Mouse (Mus musculus) lung, postnatal 36 days (tissue): ENCODE data around the gene Klc1.
A peak's percentile ranks its signal among the peaks of the same experiment; 100 is the strongest.

ENCODE experiments used
- DNase-seq: peaks from one replicate; pipeline ENCODE4 v3.0.0; 2022; ENCODE audit warnings: mixed read lengths

Klc1 gene

DNA sequence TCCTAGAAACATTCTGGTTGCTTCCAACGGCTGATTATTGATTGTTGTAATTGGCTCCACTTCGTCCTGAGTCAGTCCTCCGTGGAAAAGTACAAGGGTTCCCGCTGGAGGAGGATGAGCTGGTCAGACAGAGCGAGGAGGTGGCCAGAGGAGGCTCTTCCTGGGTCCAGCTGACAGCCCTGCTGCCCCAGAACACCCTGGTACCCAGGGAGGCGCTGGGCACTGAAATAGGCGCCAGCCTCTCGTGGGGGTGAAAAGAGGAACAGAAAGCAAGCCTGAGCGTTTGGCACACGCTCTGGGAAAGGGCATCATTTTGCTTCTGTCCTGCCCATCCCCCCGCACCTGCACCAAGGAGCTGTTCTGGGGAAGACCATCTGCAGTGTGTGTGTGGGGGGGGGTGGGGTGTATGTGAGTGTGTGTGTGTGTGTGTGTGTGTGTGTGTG, 14.6 kb upstream of the Klc1 start:
- DNase-seq: peak; percentile 43

DNA sequence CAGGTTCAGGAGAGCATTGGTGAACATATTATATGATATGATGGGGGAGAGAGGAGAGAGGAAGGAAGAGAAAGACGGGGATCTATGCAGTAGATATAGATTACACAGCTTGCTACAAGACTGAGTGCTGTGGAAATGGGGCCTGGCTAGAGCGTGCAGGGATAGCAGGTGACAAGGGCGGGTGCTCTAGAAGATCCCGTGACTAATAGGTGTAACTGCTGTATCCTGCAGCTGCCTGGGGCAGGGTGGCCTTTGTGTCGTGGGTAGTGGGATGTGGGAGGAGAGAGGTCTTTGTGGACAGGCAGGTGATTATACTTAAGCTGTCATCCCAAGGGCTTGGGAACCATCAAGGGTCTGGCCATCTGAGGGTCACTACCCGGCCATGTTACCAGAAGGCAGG, 13.4 kb upstream of the Klc1 start:
- no peak for DNase-seq

DNA sequence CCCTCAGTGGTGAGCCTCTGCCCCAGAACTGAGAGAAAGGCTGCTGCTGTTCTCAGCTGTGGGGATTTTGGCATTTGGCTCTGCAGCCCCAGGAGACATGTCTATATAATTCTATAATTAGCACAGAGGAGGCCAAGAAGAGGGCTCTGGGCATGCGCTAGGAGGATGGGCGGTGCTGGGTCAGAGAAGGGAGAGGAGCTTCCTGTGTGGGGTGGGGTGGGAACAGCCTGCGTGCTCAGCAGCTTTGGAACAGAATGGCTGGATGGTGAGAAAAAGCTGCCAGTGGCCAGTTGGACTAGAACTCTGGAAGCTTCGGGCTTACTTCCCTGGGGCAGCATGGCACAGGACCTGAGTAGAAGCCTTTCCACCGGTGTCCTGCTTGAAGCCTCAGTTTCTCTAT, 12.6 kb upstream of the Klc1 start:
- DNase-seq: peak; percentile 85

DNA sequence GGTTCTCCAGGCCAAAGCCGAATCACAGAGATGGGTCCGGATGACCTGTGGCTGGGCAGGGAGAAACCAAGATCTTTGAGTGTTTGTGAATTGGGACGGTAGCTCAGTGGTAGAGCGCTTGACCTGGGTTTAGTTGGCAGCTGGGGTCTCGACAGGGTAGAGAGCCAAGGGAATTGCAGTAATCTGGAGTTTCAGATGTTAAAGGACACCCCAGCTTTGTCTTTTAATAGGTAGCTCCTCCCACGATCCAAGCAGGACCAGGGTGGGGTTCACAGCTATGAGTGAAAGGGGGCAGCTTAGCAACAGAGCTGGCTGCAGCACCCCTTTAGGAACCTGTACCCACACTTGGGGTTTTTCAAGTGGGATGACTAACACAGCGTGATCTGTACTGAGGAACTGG, 11.2 kb upstream of the Klc1 start:
- no peak for DNase-seq

DNA sequence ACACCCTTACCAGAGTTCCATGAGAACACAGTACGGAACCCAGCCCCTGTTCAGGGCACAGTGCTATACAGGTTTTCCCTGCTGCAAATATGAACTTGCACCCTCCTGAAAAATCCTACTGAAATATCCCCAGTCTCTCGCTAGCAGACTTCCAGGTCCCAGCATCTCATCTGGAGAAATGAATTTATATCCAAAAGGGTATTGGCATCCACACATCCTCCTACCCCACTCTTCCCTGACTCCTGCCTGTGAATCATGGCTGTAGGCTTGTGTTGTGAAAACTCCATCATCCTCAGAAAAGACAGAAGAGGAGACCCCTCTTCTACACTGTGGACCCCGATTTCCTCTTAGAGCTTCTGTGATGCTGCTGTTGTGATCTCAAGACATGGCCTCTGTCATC, 7.9 kb upstream of the Klc1 start:
- no peak for DNase-seq

DNA sequence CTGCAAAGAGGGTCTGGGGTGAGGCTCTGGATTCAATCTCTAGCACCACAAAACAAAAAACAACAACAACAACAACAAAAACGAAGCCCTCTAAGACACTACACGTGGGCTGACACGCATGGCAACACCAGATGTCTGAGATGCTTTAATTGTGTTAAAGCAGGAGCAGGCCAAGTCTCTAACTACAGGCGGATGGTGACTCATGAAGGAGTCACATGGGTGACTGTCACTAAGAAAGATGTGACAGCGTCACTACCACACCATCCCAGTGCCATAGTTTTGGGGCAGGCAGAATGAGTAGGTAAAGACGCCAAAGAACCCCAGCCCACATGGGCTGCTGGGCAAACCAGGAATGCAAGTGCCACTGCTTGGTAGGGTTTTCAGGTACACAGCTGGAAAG, 6.2 kb upstream of the Klc1 start:
- DNase-seq: no peak

DNA sequence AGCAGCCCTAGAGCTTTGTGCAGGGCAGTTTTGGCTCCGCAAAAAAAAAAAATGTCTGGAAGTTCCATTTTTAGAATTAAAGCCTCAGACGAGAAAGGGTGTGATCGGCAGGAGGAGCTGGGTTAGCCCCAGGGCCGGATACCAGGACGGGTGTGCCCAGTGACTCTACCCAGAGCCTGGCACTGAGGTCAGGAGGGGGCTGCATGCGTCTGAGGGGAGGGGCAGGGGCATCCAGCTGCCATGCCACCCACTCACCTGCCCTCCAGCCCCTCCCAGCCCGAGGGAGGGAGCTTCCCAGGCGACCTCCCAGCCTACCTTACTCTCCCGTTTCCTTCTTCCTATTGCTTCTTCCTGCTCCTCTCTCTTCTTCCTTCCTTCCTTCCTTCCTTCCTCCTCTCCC, 5.3 kb upstream of the Klc1 start:
- DNase-seq: no peak

DNA sequence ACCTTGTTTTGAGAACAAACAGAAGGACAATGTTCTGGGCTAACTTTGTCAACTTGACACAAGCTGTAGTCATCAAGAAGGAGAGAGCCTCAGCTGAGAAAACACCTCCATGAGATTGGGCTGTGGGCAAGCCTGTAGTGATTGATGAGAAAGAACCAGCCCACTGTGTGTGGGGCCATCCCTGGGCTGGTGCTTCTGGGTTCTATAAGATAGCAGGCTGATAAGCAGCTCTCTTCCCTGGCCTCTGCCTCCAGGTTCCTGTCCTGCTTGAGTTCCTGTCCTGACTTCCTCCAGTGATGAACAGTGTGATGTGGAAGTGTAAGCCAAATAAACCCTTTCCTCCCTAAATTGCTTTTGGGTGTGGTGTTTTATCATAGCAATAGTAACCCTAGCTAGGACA, 3.9 kb upstream of the Klc1 start:
- DNase-seq: no peak

DNA sequence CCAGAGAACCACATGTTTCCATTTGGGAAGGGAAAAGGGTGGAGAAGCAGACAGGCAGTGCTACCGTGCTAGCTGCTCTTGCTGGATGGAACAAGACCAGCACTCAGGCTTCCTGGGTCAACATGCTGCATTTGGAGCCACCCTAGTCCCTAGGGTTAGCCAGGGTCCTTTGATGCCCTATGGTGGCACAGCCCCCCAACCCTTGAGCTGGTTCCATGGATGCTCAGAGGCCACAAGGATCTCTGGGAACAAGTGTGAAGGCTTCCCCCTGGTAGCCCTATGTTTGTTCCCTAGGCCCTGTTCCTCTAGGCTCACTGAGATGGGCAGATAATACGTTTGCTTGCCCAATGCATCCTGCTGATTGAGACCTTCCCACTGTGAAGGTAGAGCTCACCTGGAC, 3.4 kb upstream of the Klc1 start:
- DNase-seq: no peak

DNA sequence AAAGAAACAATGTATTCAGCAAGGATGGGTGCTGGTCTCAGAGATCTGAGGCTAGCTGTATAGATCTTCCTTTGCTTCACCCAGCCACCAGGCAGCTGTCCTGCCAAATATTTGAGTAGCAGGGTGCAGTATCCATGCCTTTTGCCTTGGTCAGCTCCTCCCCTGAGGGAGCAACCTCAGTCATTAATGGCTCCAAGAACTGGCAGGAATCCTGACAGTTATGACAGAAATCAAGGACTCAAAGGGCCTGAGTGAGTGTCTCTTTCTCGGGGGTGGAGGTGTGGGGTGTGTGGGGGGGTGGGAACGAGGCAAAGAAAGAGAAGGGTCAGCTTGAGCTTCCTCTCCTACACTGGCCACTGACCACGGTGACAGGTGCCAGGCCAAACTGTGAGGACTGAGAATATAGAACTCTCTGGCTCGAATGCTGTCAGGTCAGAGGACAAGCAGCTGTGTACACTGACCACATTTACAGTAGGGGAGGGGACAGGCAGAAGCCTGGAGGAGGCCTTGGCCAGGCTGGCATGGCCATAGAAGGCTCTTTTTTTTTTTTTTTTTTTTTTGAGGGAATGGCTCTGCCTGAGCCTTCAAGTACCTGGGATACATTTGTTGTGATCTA, 2.5 kb upstream of the Klc1 start:
- DNase-seq: no peak

DNA sequence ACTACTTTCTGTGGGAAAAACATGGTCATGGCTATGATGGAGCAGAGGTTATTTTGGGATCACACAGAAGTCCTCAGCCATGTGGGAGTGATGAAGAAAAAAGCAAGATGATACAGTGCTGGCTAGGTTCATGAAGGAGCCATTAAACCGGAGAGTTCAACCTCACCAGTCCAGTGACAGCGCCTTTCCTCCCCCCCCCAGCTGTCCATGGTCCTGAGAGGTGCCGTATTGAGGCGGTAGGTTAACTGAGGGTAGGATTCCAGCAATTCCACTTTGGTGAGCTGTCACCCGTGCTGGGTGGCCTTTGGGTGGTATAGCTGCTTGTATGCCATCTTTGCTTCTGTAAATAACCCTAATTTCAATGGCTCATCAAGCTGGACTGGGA, 2.0 kb upstream of the Klc1 start:
- DNase-seq: no peak

DNA sequence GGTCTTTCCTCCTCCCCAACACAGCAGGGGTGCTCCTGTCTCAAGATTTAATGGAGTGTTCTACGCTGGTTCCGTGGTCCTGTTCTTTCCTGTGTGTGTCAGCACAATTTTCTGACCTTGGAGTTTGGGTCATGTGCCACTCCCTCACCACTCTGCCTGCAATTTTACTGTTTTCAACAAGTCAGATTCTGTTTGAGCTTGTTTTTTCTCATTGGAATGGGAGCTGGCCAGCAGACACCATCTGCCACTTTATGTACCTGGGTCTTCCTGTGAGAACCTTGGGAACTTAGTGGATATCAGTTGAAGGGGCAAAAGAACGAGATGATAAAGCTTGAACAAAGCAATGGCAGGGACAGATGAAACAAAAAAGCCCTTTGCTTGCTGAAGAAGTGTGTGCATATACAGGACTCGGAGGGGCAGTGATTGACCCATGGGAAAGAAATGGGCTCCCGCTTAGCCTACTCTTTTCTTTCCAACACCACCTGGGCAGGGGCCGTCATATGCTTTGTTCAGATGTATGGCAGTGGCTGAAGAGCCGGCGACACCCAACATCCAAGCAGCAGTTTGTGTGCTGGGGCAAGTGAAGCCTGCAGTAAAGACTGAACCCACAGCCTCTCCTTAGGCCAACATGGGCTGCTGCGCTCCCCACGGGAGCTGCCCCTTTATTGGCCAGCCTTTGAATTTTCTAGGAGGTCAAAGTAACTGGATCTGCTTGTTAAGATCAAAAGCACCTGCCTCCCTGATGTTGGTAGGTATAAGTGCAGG, 906 bp upstream of the Klc1 start:
- no peak for DNase-seq

DNA sequence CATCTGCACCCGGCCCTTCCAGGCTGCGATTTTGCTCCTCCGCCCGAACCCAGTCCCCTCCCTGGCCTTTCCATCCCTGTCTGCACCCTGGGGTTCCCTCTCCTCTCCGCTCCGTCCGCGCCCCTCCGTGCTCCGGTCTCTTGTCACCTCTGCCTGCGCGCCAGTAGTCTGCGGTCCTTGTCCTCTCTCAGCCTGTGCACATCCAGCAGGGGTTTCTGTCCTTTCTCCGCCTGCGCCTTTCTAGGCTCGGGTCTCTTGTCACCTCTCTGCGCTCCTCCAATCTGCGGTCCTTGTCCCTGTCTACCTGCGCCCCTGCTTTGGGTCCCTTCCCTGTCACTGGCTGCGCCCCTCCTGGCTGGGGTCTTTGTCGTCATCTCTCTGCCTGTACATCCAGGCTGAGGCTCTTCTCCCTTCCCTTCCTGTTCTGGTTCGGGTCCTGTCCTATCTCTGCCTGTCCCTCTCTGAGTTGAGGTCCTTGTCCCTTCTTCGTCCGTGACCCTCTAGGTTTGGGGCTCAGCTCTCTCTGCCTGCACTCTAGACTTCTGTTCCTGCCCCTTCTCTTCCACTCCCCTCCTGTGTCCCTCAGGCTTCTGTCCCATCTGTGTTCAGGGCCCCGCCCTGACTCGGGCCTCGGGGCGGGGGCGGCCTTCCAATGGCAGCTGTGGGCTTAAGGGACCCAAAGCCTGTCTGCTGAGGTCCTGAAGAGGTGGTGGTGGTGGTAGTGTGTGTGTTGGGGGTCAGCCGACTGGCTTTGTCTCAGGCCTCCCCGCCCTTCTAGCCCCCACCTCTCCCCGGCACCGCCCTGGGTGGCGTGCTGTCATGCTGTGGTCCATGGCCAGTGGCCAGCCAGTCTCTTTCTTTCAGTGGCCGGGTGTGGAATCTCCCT, 770 bp downstream of the Klc1 start:
- DNase-seq: peak; percentile 83

DNA sequence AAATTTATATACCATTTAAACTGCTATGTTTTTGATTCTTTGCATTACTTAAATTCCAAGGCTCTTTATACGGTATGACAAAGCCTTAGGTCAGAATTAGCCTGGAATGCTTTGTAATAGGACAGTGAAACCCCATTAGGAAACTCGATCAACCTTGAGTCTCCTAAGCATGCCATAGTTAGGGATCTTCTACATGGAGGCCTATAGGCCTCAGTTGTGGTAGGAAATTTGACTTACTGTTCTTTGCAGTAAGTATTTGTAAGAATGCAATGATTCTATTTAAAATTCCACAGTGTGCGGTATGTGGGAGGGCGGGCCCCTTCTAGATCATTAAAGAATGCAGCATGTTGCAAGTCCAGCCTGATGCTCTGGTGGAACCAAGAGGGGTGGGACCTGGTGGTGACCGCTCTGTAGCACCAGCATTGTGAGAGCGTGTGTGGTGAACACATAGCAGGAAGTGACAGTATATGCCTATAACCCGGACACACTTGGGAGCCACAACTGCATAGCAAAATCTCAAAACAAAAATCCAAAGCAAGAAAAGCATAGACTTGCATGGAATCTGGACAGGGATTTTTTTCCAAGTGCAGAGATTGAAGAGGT, 1.8 kb downstream of the Klc1 start:
- DNase-seq: no peak

DNA sequence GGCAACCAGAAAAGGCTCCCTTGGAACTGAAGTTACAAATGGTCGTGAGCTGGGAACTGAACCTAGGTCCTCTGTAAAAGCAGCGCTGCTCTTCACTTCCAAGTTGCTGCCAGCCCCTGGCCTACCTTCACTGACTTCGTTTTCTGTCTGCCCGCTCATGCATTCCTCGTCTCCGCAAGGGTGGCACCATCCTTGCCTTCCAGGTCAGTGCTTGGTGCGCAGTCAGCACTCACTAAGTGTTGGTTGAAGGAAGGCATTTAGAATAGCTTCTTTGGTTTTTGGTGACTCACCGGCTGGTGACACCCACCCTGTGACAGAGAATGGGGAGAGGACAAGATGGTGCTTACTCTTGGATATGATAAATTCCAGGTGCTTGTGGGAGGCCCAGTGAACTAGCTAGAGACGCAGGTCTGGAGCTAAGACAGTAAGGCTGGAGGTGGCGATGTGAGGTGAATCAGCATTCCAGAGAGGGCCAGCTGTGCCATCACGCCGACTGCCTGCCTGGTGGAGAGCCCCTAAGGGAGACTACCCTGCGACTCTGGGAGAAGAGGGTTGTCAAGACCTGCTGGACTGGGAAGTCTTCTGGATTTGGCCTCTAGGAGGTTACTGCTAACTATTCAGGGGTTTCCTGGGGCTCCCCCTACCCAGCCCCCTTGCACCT, 4.1 kb downstream of the Klc1 start:
- no peak for DNase-seq

DNA sequence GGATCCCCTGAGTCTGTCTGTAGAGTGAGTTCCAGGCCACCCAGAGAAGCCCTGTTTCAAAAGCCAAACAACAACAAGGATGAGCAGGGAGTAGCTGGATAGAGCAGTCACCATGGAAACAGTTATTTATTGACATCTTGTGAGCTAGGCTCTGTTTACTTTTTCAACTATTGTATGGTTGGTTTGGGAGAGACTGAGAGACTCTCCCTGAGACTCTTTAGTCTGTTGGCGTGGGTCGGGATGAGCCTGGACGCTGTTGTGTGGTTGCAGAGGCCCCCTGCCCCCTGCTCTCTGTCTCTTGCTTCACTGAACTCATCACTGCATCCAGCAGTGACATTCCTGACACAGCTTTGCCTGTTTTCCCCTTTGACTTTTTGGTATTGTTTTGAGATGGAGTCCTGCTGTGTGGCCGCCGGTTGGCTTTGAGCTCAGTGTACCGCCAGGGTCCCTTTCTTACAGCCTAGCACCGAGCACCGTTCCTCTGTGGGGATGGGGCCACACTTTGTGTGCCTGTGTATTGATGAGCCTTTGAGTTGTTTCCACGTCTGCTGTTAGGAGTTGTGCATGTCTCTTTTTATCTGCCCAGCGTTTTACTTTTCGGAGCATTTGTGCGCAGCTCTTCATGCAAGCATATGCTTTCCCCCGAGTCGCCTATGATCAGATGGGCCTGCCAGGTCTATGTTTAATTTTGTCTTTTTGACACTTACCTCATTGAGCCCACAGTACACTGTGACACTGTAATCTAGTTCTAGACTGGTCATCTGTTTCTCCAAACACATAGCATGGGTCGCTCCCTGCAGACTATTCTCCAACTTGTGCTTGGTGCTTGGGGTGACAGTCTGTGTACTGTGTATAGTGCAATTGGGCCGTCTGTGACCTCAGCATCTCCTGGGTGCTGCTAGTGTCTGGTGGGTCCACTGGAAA, 7.9 kb downstream of the Klc1 start:
- no peak for DNase-seq

DNA sequence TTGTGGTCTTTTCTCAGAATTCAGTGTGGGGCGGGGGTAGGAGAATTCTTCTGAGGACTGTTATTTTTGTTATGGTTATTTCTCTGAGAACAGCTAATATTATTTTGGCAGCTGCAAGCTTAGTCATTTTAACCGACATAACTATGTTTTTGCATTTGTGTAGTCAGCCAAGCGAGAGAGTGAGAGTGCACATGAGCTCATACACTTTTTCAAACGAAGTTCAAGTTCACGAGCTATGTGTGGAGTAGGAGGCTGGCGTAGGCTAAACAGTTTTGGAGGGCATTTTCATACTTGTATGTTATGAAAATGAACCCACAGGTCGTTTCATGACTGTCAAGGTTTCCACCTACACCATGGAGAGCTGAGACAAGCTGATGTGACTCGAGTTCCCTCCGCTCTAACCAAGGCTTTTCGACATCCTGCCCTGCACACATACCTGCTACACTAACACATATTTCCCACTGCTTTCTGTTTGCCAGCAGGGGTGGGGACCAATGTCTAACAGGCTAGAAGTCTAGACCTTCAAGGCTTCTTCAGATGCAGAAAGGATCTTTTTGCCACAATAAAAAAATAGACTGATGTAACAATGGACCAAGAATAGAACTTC, 9.8 kb downstream of the Klc1 start:
- DNase-seq: no peak

DNA sequence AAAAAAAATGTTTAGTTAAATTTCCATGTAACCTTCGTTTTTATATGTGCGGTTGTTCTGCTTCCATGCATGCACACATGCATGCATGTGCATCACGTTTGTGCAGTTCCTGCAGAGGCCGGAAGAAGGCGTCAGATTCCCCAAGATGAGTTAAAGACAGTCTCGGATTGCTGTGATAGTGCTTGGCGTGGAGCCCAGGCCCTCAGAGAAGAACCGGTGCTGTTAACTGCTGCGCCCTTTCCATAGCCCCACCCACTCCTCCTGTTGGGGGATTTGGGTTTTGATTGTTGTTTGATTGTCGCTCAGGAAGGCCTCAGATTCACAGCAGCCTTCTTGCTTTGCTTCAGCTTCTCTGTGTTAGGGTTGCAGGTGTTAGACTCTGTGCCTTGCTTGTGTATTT, 10.7 kb downstream of the Klc1 start:
- peak; percentile 86 for DNase-seq

DNA sequence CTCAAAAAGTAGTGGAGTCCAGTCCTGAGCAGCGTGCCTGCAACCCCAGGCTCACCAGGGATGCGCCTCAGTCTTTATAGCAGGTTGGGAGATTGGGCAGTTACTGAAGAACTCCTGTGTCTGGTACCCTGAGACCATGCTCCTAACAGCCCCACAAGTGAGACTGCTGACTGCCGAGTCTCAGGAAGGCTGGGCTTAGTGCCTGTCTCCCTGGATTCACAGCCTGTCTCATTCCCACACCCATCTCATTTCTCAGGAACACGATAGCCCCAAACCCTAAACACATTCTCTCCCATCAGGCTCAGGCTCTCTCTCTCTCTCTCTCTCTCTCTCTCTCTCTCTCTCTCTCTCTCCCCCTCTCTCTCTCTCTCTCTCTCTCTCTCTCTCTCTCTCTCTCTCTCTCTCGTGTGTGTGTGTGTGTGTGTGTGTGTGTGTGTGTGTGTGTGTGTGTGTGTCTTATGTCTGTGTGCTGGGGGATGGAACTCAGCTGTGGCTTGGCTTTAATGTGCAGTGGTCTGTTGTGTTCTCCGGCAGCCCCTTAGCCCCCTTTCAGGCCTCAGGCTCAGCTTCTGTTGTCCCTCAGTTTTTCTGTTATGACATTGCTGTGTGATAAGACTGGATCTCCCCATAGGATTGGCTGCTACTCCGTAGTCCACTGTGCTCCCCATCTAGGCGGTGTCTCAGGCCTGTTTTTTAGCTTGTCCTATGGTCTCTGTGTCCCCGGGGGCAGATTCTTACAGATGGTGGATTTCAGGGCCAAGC, 11.3 kb downstream of the Klc1 start:
- no peak for DNase-seq

DNA sequence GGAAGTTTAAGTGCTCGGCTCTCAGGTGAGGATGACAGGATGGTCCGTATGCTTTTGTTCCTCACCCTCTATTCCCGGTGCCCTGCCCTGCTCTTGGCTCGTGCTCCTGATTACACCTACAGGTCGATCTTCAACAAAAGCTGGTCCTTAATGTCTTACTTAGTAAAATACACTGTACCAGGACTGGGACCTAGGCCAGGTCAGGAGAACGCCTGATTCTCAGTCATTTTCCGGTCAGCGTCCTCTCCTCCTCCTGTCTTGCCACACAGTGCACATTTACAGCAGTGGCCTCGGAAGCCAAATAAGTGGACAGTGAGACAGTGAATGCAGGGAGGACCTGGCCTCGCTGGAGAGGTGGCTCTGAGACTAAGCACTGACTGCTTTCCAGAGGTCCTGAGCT, 12.0 kb downstream of the Klc1 start:
- no peak for DNase-seq

DNA sequence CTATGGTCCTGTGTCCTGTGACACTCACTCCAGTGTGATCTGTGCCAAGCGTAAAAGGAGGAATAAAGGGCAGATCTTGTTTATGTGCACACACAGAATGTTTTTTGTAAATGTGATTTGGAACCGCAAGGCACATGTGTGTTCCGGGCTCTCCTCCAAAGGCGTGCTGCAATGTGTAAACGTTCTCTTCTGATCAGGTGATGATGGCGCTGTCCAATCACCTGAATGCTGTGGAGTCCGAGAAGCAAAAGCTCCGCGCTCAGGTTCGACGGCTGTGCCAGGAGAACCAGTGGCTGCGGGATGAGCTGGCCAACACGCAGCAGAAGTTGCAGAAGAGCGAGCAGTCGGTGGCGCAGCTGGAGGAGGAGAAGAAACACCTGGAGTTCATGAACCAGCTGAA, 15.5 kb downstream of the Klc1 start:
- no peak for DNase-seq
